Mouse (Mus musculus) hindbrain, embryonic 12.5 days (tissue): ENCODE measurements around the gene Ptpro. TPM values are rescaled to one million over a fixed set of nuclear protein-coding genes. Genes with fewer than 3 reads are reported as not detected.

Experiments used
- ATAC-seq: fragments of 200-750 bp; cut with Nextera tagmentation; 2 replicates; pipeline ENCODE4 v1.8.0; 2017; ENCODE audit warnings: moderate TSS enrichment; ENCODE audit not compliant: low FRiP score
- H3K27ac ChIP-seq: fragments of 300-500 bp; sonication (generic); 2 replicates; pipeline ENCODE4 v1.5.1; 2016; ENCODE audit warnings: mild to moderate bottlenecking
- H3K27me3 ChIP-seq: fragments of 300-500 bp; sonication (generic); 2 replicates; pipeline ENCODE4 v1.6.1; 2016; ENCODE audit warnings: mild to moderate bottlenecking
- H3K36me3 ChIP-seq: fragments of 300-500 bp; sonication (generic); 2 replicates; pipeline ENCODE4 v1.6.1; 2016; ENCODE audit warnings: mild to moderate bottlenecking
- H3K4me1 ChIP-seq: fragments of 300-500 bp; sonication (generic); 2 replicates; pipeline ENCODE4 v1.6.1; 2016
- H3K4me2 ChIP-seq: fragments of 300-500 bp; sonication (generic); replicated peaks from 2 replicates; pipeline ENCODE4 v1.6.1; 2016; ENCODE audit warnings: mild to moderate bottlenecking
- H3K4me3 ChIP-seq: fragments of 300-500 bp; sonication (generic); 2 replicates; pipeline ENCODE4 v1.5.1; 2016; ENCODE audit warnings: mild to moderate bottlenecking
- H3K9ac ChIP-seq: fragments of 300-500 bp; sonication (generic); 2 replicates; pipeline ENCODE4 v1.6.1; 2016; ENCODE audit warnings: mild to moderate bottlenecking, moderate library complexity
- H3K9me3 ChIP-seq: fragments of 300-500 bp; sonication (generic); replicated peaks from 2 replicates; pipeline ENCODE4 v1.6.1; 2016; ENCODE audit warnings: mild to moderate bottlenecking
- WGBS: fragments of 180-500 bp; shearing (Covaris S2); methylation state at CpG from one replicate; pipeline ENCODE4 v1.1.7; 2016; 5-methylcytosine and 5-hydroxymethylcytosine counted together
- polyA plus RNA-seq: library from polyadenylated mRNA; unstranded; fragments of >200 nt; fragmentation: Nextera tagmentation; extraction: Ambion mirVana; gene quantifications from 2 replicates; pipeline ENCODE4 v1.2.1, GENCODE M21; 2016

The Ptpro gene
- polyA plus RNA-seq, 1 experiment from 2014 or later, result 26.1 TPM

DNA sequence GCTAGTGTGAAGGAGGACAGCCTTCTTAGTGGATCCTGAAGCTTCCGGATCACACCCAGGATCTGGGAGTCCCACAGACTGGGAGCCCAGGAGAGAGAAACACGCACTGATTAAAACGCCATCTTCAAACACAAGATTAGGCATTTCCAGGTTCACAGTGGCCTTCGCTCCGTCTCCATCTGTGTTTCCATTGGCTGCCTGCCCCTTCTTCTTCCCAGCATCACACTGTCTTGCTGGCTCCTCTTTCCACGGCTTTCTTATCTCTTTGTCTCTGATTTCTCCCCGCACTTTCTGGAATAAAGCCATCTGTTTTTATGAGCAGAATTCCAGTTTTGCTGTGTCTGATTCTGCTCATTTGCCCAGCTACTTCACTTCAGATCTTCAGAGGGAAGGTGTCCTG is 108.0 kb downstream of the Ptpro start:
- H3K9ac ChIP-seq, result no peak overlapping the region
- H3K27ac ChIP-seq, result no peak overlapping the region
- 81% methylated on average over 7 of the region's 7 CpGs for WGBS
- no peaks in the 10 kb centered on the region for H3K27me3 ChIP-seq
- H3K4me1 ChIP-seq, result peaks cover 9% of the 10 kb centered on the region; the same call in 1 of the 2 replicates
- H3K36me3 ChIP-seq, result no peaks in the 10 kb centered on the region
- no peak overlapping the region for H3K4me2 ChIP-seq
- ATAC-seq, result no peak
- no peak overlapping the region for H3K4me3 ChIP-seq
- no peaks in the 10 kb centered on the region for H3K9me3 ChIP-seq

GRCm38 (mm10) chr6:137362216-137362615 is 110.1 kb downstream of the Ptpro start:
- Histone ChIP-seq H3K27ac (no peak overlapping the region), H3K27me3 (no peaks in the 10 kb centered on the region), H3K9me3 (no peaks in the 10 kb centered on the region), H3K36me3 (no peaks in the 10 kb centered on the region), H3K4me3 (no peak overlapping the region), H3K9ac (no peak overlapping the region), H3K4me2 (no peak overlapping the region), H3K4me1 (peaks cover 9% of the 10 kb centered on the region; the same call in 1 of the 2 replicates)
- peak; percentile 51; the same call in 1 of the 2 replicates for ATAC-seq
- 57% methylated on average over 8 of the region's 8 CpGs for WGBS

- Histone ChIP-seq H3K27me3 (no peaks in the 10 kb centered on the region), H3K36me3 (no peaks in the 10 kb centered on the region), H3K27ac (no peak overlapping the region), H3K9ac (no peak overlapping the region), H3K4me1 (peaks cover 9% of the 10 kb centered on the region; the same call in 1 of the 2 replicates), H3K9me3 (no peaks in the 10 kb centered on the region), H3K4me2 (no peak overlapping the region), H3K4me3 (no peak overlapping the region)
- 74% methylated on average over 5 of the region's 5 CpGs for whole genome bisulfite sequencing
- no peak for ATAC-seq
Observed at GRCm38 (mm10) chr6:137364681-137365080, 112.6 kb downstream of the Ptpro start.

GRCm38 (mm10) chr6:137365637-137366036 is 113.5 kb downstream of the Ptpro start:
- Histone ChIP-seq H3K9ac (no peak overlapping the region), H3K9me3 (no peaks in the 10 kb centered on the region), H3K27ac (no peak overlapping the region), H3K4me2 (no peak overlapping the region), H3K36me3 (no peaks in the 10 kb centered on the region), H3K4me3 (no peak overlapping the region), H3K27me3 (no peaks in the 10 kb centered on the region), H3K4me1 (peaks cover 9% of the 10 kb centered on the region; the same call in 1 of the 2 replicates)
- 87% methylated on average over 2 of the region's 2 CpGs for WGBS
- ATAC-seq, result no peak

DNA sequence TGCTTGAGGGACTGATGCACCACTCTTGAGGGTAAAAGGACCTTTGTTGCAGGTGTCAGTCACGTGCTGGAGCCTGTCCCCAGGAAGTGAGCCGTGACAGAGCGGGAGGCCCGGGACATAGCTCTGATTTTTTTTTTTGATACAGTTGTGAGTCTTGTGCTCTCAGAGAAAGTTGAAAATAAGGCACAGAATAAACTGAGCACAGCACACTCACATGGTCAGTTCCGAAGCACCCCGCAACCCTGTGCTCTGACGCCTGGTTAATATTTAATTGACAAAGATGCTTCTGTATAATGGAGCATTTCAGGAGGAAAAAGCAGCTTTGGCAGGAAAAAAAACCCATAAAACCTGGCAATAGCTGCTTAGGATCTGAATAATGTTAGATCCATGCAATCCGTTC is 118.6 kb downstream of the Ptpro start:
- WGBS, result 63% methylated on average over 8 of the region's 8 CpGs
- H3K36me3 ChIP-seq, result no peaks in the 10 kb centered on the region
- H3K27me3 ChIP-seq, result no peaks in the 10 kb centered on the region
- H3K9me3 ChIP-seq, result no peaks in the 10 kb centered on the region
- no peak overlapping the region for H3K27ac ChIP-seq
- no peak overlapping the region for H3K4me2 ChIP-seq
- H3K4me3 ChIP-seq, result no peak overlapping the region
- H3K9ac ChIP-seq, result no peak overlapping the region
- no peak for ATAC-seq
- H3K4me1 ChIP-seq, result no peaks in the 10 kb centered on the region

DNA sequence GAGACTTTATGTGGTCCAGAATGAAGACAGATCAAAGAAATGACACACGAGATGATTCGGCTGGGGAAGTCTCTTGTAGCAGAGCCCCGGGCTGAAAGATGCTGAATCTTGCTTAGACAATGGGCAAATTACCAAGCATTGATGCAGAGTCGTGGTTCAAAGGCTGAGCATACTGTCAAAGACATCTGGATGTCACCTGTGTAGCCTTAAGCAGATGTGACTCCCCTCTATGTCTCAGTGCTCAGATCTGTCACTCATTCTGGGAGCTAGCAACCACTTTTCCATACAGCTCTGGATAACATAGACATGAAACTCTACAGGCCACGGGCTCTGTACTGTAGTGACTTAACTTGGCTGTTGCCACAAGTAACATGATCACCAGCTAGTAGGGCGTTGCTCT is 119.3 kb downstream of the Ptpro start:
- Histone ChIP-seq H3K4me2 (no peak overlapping the region), H3K36me3 (no peaks in the 10 kb centered on the region), H3K4me3 (no peak overlapping the region), H3K27me3 (no peaks in the 10 kb centered on the region), H3K27ac (no peak overlapping the region), H3K9me3 (no peaks in the 10 kb centered on the region), H3K4me1 (no peaks in the 10 kb centered on the region), H3K9ac (no peak overlapping the region)
- 63% methylated on average over 6 of the region's 6 CpGs for WGBS
- no peak for ATAC-seq

- Histone ChIP-seq H3K27me3 (no peaks in the 10 kb centered on the region), H3K4me3 (no peak overlapping the region), H3K9me3 (no peaks in the 10 kb centered on the region), H3K4me2 (no peak overlapping the region), H3K4me1 (no peaks in the 10 kb centered on the region), H3K9ac (no peak overlapping the region), H3K36me3 (no peaks in the 10 kb centered on the region; the same call in 1 of the 2 replicates), H3K27ac (no peak overlapping the region)
- 93% methylated on average over 6 of the region's 6 CpGs for WGBS
- ATAC-seq, result no peak
Observed at GRCm38 (mm10) chr6:137373920-137374319, 121.8 kb downstream of the Ptpro start.

GRCm38 (mm10) chr6:137382546-137382945 is 130.4 kb downstream of the Ptpro start:
- Histone ChIP-seq H3K27me3 (no peaks in the 10 kb centered on the region), H3K9ac (no peak overlapping the region), H3K36me3 (peaks cover 11% of the 10 kb centered on the region), H3K27ac (no peak overlapping the region), H3K4me2 (no peak overlapping the region), H3K4me1 (0 out of 2 replicates have a peak, but pooled peaks cover 3% of the 10 kb centered on the region), H3K9me3 (no peaks in the 10 kb centered on the region), H3K4me3 (no peak overlapping the region)
- ATAC-seq, result no peak
- 50% methylated on average over 9 of the region's 9 CpGs for WGBS

DNA sequence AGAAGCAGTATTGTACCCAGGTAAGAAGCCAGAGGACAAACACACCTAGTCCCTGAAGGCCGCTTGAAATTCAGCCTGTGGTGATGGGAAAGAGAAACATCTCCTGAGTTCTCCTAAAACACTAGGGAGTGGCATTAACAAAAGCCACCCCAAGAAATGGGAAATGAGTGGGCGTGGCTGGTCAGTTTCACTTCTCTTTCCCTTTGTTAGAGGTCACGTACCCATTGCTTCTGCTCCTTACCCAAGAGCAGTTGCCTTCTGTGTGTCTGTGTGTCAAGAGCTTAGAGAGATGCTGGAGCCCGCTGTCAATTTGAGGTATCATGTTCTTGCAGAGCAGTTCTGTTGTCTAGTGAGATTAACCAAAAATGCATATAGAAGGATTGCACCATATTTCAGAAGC is 134.2 kb downstream of the Ptpro start:
- Histone ChIP-seq H3K36me3 (peaks cover 13% of the 10 kb centered on the region), H3K27me3 (no peaks in the 10 kb centered on the region), H3K9ac (no peak overlapping the region), H3K4me3 (no peak overlapping the region), H3K9me3 (no peaks in the 10 kb centered on the region), H3K4me1 (0 out of 2 replicates have a peak, but pooled peaks cover 3% of the 10 kb centered on the region), H3K27ac (no peak overlapping the region), H3K4me2 (no peak overlapping the region)
- WGBS, result 93% methylated on average over 4 of the region's 4 CpGs
- ATAC-seq, result no peak

DNA sequence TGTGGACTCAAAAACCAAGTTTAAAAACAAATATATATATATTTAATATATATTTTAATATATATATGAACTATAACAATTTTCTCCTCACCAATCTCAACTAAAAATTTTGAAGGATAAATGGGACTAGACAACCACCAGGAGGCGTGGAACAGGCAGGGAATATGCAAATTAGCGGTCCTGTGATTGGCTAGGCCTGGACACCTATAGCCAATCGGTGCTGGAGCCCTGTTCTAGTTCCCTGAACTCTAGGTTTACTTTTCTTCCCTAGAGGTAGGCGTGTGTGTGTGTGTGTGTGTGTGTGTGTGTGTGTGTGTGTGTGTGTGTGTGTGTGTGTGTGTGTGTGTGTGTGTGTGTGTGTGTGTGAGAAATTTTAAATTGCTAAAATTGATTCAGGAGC is 134.8 kb downstream of the Ptpro start:
- no peaks in the 10 kb centered on the region for H3K9me3 ChIP-seq
- no peak overlapping the region for H3K4me2 ChIP-seq
- H3K4me1 ChIP-seq, result 0 out of 2 replicates have a peak, but pooled peaks cover 3% of the 10 kb centered on the region
- WGBS, result 45% methylated on average over 3 of the region's 4 CpGs
- H3K27me3 ChIP-seq, result no peaks in the 10 kb centered on the region
- H3K9ac ChIP-seq, result no peak overlapping the region
- no peak overlapping the region for H3K4me3 ChIP-seq
- ATAC-seq, result no peak
- no peak overlapping the region for H3K27ac ChIP-seq
- peaks cover 13% of the 10 kb centered on the region for H3K36me3 ChIP-seq

DNA sequence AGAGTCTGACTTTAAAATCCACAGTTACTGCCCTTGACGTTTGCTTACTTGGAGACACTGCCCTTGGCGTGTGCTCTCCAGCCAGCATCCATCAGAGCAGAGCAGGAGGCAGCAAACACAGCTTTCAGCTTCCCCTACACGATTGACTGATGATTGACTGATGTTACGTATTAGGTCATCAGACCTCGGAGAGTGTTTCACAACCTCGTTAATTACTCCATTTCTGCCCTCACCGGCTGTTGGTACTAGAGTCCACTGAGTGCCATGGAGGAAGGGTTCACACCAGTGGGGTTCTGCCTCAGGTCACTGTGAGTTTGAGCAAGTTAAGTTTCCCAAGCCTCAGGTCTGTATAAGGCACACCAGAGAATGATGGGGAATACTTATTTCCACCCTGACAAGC is 143.0 kb downstream of the Ptpro start:
- H3K9ac ChIP-seq, result no peak overlapping the region
- no peak overlapping the region for H3K4me3 ChIP-seq
- no peaks in the 10 kb centered on the region for H3K27me3 ChIP-seq
- H3K4me2 ChIP-seq, result no peak overlapping the region
- H3K9me3 ChIP-seq, result no peaks in the 10 kb centered on the region
- 82% methylated on average over 7 of the region's 7 CpGs for WGBS
- H3K36me3 ChIP-seq, result peaks cover 8% of the 10 kb centered on the region; the same call in 1 of the 2 replicates
- no peak overlapping the region for H3K27ac ChIP-seq
- H3K4me1 ChIP-seq, result no peaks in the 10 kb centered on the region
- no peak for ATAC-seq

- Histone ChIP-seq H3K27ac (no peak overlapping the region), H3K27me3 (no peaks in the 10 kb centered on the region), H3K4me1 (no peaks in the 10 kb centered on the region), H3K4me3 (no peak overlapping the region), H3K9ac (no peak overlapping the region), H3K4me2 (no peak overlapping the region), H3K9me3 (no peaks in the 10 kb centered on the region), H3K36me3 (peaks cover 8% of the 10 kb centered on the region; the same call in 1 of the 2 replicates)
- ATAC-seq, result no peak
- 86% methylated on average over 4 of the region's 4 CpGs for WGBS
Observed at GRCm38 (mm10) chr6:137396106-137396793, 144.1 kb downstream of the Ptpro start.

DNA sequence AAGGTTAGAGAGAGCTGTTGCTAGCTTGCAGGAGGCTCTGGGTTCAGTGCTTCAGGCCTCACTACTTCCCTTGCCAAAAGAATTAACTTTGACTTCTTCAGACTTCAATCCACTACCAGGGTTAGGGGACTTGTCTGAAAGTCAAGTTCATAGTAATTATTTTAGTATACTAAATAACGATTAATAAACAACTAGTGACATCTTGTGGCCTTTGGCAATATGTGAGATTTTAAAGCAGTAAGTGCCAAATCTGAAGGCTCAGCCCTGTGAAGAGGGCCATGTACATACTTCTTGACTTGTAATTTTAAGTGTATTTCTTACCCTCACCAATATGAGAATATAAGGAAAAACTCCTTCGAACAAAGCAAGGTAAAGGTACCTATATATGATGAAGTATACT is 145.2 kb downstream of the Ptpro start:
- Histone ChIP-seq H3K9me3 (no peaks in the 10 kb centered on the region), H3K9ac (no peak overlapping the region)
- 89% methylated on average over 2 of the region's 2 CpGs for WGBS

More for the DNA sequence above, 145.2 kb downstream of the Ptpro start:
- peaks cover 8% of the 10 kb centered on the region; the same call in 1 of the 2 replicates for H3K36me3 ChIP-seq
- H3K4me2 ChIP-seq, result no peak overlapping the region
- H3K27ac ChIP-seq, result no peak overlapping the region
- H3K27me3 ChIP-seq, result no peaks in the 10 kb centered on the region
- no peak overlapping the region for H3K4me3 ChIP-seq
- no peak for ATAC-seq
- peaks cover 2% of the 10 kb centered on the region; the same call in 1 of the 2 replicates for H3K4me1 ChIP-seq
